Mouse (Mus musculus): ENCODE data around the gene Mydgf. TPM values are rescaled to one million over a fixed set of nuclear protein-coding genes. Genes with fewer than 3 reads are reported as not detected.

Gene Mydgf
- polyA plus RNA-seq, 1 experiment: 42.7 TPM

DNA sequence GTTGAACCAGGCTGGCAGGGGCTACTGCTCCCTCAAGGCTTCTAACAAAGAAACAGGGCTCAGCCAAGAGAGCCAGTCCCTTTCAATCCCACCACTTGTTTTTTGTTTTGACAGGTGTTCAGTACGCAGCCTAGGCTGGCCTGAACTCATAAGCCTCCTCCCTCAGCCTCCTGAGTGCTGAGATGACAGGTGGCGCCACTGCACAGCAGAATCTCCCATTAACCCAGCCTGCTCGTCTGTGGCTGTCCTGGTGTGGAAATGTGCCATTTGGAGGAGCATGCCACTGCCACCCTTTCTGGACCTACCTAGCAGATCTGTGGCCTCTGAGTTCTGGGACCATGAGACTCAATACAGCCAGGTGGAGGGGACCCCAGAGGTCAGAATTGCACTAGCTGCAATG, 20.0 kb upstream of the Mydgf start:
- no peak for TF ChIP-seq GATA1 (IDR thresholded peaks at IDR 0.05; ENCODE audit: low read length)

DNA sequence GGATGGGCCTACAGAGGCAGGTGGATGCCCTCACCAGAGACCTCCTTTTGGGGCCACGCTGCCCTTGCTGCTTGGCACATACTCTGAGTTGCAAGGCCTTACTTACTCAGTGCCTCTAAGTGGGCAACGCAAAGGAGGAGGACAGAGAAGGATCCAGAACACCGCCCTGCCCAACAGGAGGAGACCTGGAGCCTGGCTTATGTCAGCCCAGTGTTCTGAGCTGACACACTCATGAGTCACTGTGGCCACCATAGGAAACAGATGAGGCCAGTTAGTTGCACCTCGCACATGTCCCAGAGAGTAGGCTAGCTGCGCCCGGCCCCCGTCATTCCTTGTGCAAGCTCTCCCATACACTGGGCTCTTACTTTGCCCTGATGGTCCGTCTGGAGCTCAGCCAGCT, 18.8 kb upstream of the Mydgf start:
- no peak for TF ChIP-seq GATA1 (IDR thresholded peaks at IDR 0.05; ENCODE audit: low read length)

DNA sequence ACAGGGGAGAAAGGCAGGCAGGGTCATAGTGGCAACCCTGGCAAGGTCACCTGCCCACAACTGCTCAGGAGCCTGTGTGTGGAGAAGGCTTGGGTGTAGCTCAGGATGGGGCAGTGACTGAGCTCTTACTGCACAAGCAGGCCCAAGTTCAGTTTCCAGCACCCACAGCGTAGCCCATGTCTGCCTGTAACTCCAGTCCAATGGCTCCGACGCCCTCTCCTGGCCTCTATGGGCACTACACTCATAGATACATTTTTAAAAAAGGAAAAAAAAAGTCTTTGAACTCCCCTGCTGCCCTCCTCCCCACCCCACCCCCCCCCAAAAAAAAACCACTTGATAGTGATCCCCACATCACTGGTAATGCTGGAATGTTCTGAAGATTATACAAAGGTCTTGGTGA, 17.9 kb upstream of the Mydgf start:
- TF ChIP-seq GATA1 (IDR thresholded peaks at IDR 0.05; ENCODE audit: low read length): no peak

DNA sequence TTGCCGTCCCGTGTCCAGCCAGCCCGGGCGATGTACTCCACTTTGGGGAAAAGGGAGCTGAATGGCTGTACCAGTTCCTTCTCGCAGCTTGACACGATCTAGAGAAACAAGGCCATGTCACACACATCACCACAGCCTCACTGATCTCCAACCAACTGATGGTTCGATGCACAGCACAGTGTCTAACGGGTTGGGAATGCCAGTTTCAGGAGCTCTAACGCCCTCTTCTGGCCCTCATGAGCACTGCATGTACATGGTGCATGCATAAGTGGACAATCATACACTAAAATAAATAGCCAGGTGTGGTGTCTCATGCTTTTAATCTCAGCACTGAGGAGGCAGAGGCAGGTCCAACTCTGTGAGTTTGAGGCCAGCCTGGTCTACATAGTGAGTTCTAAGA, 16.9 kb upstream of the Mydgf start:
- TF ChIP-seq GATA1 (IDR thresholded peaks at IDR 0.05; ENCODE audit: low read length): no peak

DNA sequence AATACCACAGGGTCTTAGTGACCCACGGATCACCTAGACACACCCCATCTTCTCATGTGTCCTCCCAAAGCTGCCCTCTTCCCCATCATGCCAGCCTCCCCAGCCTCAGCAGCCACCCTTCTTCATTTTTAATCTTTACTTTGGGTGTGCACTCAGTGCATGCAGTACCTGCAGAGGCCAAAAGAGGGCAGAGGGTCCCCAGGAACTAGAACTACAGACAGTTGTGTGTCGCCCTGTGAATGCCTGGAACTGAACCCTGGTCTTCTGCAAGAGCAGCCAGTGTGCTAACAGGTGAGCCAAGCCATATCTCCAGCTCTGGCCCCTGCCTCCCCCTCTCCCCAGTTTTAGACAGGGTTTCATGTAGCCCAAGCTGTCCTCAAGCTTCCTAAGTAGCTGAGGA, 13.1 kb upstream of the Mydgf start:
- TF ChIP-seq GATA1 (IDR thresholded peaks at IDR 0.05; ENCODE audit: low read length): no peak

- TF ChIP-seq GATA1 (IDR thresholded peaks at IDR 0.05; ENCODE audit: low read length): no peak
These were observed 11.0 kb upstream of the Mydgf start for GRCm38 (mm10) chr17:56194765-56195164.

GRCm38 (mm10) chr17:56194357-56194756, 10.6 kb upstream of the Mydgf start:
- no peak for TF ChIP-seq GATA1 (IDR thresholded peaks at IDR 0.05; ENCODE audit: low read length)

GRCm38 (mm10) chr17:56191266-56191665, 7.5 kb upstream of the Mydgf start:
- TF ChIP-seq GATA1 (IDR thresholded peaks at IDR 0.05; ENCODE audit: low read length): no peak

DNA sequence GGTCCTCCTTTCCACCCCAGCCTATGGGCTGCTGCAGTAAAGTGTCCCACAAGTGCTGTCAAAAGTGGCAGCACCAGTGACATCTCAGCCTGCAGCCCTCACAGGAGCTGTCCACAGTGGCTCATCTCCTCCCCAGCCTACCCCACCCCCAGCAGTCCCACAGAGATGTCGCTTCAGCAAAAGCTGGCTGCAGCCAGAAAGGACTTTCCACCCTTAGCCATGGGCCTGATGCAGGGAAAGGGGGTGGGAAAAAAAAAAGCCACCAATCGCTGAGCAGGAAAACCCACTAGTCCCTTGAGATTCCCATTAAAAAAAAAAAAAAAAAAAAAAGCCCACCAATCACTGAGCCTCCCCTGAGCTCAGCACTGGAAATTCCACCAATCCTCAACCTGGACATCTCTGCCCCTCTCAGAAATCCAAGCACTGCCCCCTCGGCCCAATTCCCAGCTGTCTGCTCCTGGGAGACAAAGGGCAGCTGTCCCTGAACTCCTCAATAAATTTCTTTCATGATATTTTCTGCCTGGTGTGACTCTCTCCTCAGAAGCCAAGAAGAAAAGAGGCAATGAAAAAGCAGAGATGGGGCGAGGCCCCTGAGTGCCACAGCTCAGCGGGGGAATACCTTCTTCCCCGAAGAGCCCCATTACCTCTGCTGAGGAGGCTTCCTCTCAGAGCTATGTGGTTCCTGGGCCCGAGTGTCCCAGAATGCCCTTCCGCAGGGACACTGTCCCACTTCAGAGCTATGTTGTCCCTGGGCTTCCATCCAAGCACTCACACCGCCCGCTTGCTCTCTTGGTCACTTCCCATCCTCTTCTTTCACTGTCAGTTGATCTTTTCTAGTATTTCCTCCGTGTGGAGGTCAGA, 1.8 kb upstream of the Mydgf start:
- no peak for TF ChIP-seq GATA1 (IDR thresholded peaks at IDR 0.05; ENCODE audit: low read length)

DNA sequence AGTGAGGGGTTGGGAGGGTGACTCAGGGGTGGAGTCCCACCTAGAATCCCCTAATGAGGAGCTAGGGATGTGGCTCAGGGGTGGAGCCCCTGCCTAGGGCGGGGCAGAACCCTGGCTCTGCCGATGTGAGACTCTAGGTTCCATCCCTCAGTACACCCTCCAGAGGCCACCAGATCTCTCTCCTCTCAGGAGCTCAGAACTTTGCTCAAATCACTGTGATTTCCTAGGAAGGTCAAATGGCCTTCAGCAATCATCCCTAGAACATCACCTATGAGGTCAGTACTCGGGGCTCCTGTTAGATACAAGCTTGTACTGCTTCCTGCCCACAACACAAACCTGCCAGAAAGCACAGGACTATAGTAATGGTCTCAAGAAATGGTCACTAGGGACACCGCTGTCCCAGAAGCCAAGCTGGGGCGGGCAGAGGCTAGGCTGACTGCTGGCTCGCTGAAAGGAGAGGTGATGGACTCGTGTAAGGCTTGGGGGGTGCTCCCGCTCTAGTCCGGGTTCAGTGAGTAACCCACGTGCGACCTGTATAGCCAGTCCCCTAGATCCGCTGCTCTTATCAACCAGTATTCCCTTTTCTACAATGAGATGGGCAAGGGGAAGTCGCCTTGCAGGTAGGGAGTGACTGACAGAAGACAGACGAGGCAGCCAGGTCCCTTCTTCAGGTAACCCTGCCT, 604 bp downstream of the Mydgf start:
- TF ChIP-seq GATA1 (IDR thresholded peaks at IDR 0.05; ENCODE audit: low read length): no peak

DNA sequence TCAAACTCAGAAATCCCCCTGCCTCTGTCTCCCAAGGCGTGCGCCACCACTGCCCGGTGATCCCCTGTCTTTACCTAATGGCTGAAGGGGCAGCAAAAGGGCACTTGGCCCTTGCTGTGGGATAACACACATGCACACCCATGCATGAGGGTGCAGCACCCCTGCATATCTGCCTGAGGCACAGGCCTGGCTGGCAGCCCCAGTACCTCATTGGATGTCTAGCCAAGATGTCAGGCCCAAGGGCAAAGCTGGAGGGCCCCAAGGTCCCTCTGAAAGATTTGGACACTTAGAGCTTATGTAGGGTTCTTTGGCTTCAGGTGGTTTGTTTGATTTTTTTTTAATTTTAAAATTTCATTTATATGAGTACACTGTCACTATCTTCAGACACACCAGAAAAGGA, 8.3 kb downstream of the Mydgf start:
- TF ChIP-seq GATA1 (IDR thresholded peaks at IDR 0.05; ENCODE audit: low read length): no peak

GRCm38 (mm10) chr17:56173401-56174046, 10.2 kb downstream of the Mydgf start:
- TF ChIP-seq GATA1 (IDR thresholded peaks at IDR 0.05; ENCODE audit: low read length): no peak

GRCm38 (mm10) chr17:56171881-56172280, 11.8 kb downstream of the Mydgf start:
- no peak for TF ChIP-seq GATA1 (IDR thresholded peaks at IDR 0.05; ENCODE audit: low read length)

DNA sequence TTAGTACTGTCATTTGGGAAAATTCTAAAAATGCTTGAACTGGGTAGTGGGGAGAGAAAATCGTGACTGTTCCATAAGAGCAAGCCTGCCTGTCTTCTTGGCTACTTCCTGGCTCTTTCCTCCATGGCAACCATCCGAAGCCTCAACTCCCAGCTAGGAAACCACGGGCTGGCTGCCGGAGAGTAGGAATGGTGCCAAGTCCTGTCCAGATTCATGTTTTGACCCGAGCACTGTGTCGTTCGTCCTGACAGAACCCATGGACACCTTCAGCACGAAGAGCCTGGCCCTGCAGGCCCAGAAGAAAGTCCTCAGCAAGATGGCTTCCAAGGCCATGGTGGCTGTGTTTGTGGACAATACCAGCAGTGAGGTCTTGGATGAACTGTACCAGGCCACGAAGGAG, 12.3 kb downstream of the Mydgf start:
- TF ChIP-seq GATA1 (IDR thresholded peaks at IDR 0.05; ENCODE audit: low read length): no peak

DNA sequence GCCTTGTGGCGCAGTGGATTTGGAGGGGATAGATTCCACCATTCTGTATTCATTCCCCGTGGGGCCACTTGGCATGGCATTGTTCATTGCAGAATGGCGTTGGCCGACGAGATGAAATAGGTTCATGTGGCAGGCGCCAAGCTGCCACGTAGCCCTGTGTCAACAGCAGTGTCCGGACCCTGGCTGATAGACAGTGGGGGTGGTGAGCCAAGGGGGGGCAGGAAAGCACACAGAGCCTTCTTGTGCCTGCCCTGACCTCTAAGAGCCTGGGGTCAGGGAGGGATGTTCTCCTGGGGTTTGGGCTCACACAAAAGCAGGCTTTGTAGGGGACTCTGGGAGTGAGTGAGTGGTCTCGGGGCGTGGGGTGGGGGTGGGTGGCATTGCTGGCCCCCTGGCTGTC, 13.1 kb downstream of the Mydgf start:
- TF ChIP-seq GATA1 (IDR thresholded peaks at IDR 0.05; ENCODE audit: low read length): no peak

- TF ChIP-seq GATA1 (IDR thresholded peaks at IDR 0.05; ENCODE audit: low read length): no peak
These were observed 13.9 kb downstream of the Mydgf start for GRCm38 (mm10) chr17:56169830-56170229.

All from G1E-ER4 (cell line).